Mouse (Mus musculus) limb, embryonic 14.5 days (tissue): ENCODE results near the gene Hist2h3c1. TPM values are rescaled to one million over a fixed set of nuclear protein-coding genes. Genes with fewer than 3 reads are reported as not detected.

Experiments used
- ATAC-seq: fragments of 200-750 bp; cut with Nextera tagmentation; 2 replicates; pipeline ENCODE4 v1.8.0; 2017; ENCODE audit warnings: low read depth, moderate number of reproducible peaks, moderate TSS enrichment; ENCODE audit not compliant: low FRiP score
- DNase-seq: peaks from one replicate; pipeline ENCODE4 v3.0.0-alpha.2; 2015; ENCODE audit warnings: low spot score
- H3K27ac ChIP-seq: fragments of 300-500 bp; sonication (generic); replicated peaks from 2 replicates; pipeline ENCODE4 v1.5.1; 2014; ENCODE audit warnings: low read depth, mild to moderate bottlenecking, low read length, moderate library complexity, mixed read lengths
- H3K27me3 ChIP-seq: fragments of 300-500 bp; sonication (generic); 2 replicates; pipeline ENCODE4 v1.6.1; 2014; ENCODE audit warnings: low read length, mixed read lengths; ENCODE audit not compliant: control insufficient read depth, insufficient read depth
- H3K36me3 ChIP-seq: fragments of 300-500 bp; sonication (generic); 2 replicates; pipeline ENCODE4 v1.6.1; 2014; ENCODE audit warnings: mild to moderate bottlenecking, low read length, moderate library complexity, mixed read lengths; ENCODE audit not compliant: control insufficient read depth, insufficient read depth
- H3K4me1 ChIP-seq: fragments of 300-500 bp; sonication (generic); 2 replicates; pipeline ENCODE4 v1.6.1; 2014; ENCODE audit warnings: antibody characterized with exemption, low read length, mixed read lengths; ENCODE audit not compliant: control insufficient read depth, insufficient read depth
- H3K4me2 ChIP-seq: fragments of 300-500 bp; sonication (generic); replicated peaks from 2 replicates; pipeline ENCODE4 v1.6.1; 2014; ENCODE audit warnings: low read depth, mild to moderate bottlenecking, low read length, moderate library complexity; ENCODE audit not compliant: severe bottlenecking
- H3K4me3 ChIP-seq: fragments of 300-500 bp; sonication (generic); replicated peaks from 2 replicates; pipeline ENCODE4 v1.5.1; 2014; ENCODE audit warnings: low read length
- H3K9ac ChIP-seq: fragments of 300-500 bp; sonication (generic); 2 replicates; pipeline ENCODE4 v1.6.1; 2014; ENCODE audit warnings: mild to moderate bottlenecking, low read depth, low read length, moderate library complexity; ENCODE audit not compliant: severe bottlenecking
- H3K9me3 ChIP-seq: fragments of 300-500 bp; sonication (generic); 2 replicates; pipeline ENCODE4 v1.6.1; 2016; ENCODE audit warnings: low read length; ENCODE audit not compliant: control insufficient read depth
- POLR2A ChIP-seq: fragments of 200-500 bp; IDR thresholded peaks from 2 replicates; pipeline ENCODE4 v1.8.0; 2012; ENCODE audit warnings: inconsistent platforms, mild to moderate bottlenecking, moderate library complexity, borderline replicate concordance; ENCODE audit not compliant: insufficient read depth, insufficient read length; ENCODE audit errors: extremely low read depth
- WGBS: fragments of 180-500 bp; shearing (Covaris S2); extraction: QIAGEN DNeasy Blood & Tissue Kit; methylation state at CpG from one replicate; pipeline ENCODE4 v1.1.7; 2014; 5-methylcytosine and 5-hydroxymethylcytosine counted together
- polyA plus RNA-seq, 2 experiments: library from polyadenylated mRNA; depleted of rRNA in 1 of 2; stranded (reverse) in 1 of 2; unstranded in 1 of 2; fragments of >200 nt; fragmentation: Nextera tagmentation in 1 of 2; extraction: Ambion mirVana in 1 of 2; gene quantifications; 2 replicates each; pipeline versions ENCODE4 v1.2.1 to v1.2.3; 2012 to 2014

Gene Hist2h3c1
- polyA plus RNA-seq, 2 experiments = 0.66 TPM; not detected in 1

DNA sequence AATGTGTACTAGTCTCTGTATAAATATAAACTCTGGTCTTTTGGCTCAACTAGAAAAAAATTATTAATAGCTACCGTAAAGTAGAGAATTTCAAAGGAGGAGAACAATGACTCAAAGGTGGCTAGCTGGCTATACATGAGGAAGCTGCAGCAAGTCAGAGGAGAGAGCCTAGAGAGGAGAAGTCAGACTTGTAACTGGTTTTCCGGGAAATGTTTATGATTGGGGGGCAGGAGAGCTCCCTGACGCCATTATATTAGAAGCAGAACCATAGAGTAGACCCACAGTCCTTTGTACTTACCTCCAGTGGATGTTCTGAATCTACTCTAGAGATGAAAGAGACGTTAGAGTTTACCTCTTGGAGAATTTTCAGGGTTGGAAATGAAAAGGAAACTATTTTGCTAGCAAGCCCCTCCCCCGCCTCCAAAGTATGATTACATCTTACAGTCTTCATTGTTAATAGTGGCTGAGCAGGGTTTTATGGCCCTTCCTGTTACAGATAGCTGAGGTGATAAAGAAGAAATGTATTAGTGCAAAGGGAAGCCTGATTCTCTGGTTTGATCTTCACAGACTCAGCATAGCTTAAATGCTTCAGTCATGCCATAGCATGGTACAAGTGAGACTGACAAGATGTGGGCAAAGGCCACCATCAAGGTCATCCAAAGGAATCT, 9.6 kb downstream of the Hist2h3c1 start:
- Histone ChIP-seq H3K9ac (no peak overlapping the region), H3K4me3 (no peak overlapping the region), H3K4me1 (peaks cover 5% of the 10 kb centered on the region; the same call in 1 of the 2 replicates), H3K27me3 (no peaks in the 10 kb centered on the region), H3K27ac (no peak overlapping the region), H3K36me3 (no peaks in the 10 kb centered on the region), H3K4me2 (no peak overlapping the region), H3K9me3 (no peaks in the 10 kb centered on the region)
- TF ChIP-seq POLR2A = no peak
- DNase-seq = no peak
- 57% methylated on average over 5 of the region's 5 CpGs for WGBS
- ATAC-seq = no peak

DNA sequence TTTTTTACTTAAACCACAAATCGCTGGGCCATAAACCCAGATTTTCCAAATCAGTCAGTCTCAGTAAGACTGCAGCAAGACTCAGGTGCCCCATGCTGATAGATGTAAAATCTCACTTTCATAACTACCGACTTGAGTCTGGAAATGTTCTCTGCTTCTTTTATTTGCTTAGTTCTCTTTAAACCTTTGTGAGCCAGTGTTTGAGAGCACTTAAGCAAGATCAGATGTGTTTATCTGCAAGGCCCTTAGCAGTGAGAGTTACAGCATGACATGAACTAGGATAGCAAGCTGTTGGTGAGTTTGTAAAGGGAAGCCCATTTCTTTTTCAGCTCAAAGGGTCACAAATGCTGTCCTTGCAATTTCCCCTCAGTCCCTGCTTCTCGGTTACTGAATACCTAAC, 10.7 kb downstream of the Hist2h3c1 start:
- no peaks in the 10 kb centered on the region for H3K9me3 ChIP-seq
- 0 out of 2 replicates have a peak overlapping the region, but pooled peaks have one; percentile 33 for H3K27ac ChIP-seq
- 45% methylated on average over 3 of the region's 3 CpGs for WGBS
- no peak overlapping the region for H3K4me3 ChIP-seq
- no peak overlapping the region for H3K9ac ChIP-seq
- no peak overlapping the region for H3K4me2 ChIP-seq
- peaks cover 12% of the 10 kb centered on the region for H3K4me1 ChIP-seq
- no peak for TF ChIP-seq POLR2A
- H3K36me3 ChIP-seq = no peaks in the 10 kb centered on the region
- H3K27me3 ChIP-seq = no peaks in the 10 kb centered on the region
- ATAC-seq (no peak), DNase-seq (no peak)

DNA sequence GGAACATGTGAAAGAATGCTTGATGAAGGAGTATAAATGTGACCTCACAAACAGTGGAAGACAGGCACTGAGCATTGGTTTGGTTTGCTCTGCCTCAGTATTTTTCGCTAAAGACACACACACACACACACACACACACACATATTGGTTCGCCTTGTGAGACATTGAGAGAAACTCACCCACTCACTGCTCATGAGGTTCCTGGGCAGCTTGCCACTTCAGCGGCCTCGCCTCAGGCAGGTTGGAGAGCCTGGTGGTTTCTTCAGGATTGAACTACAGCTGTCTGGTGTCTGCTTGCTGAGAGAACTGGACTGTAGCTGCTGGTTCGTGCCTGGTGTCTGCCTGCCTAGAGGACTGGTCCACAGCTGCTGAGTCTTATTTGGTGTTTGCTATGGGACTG, 13.7 kb downstream of the Hist2h3c1 start:
- peaks cover 22% of the 10 kb centered on the region for H3K4me1 ChIP-seq
- no peak overlapping the region for H3K9ac ChIP-seq
- no peak overlapping the region for H3K27ac ChIP-seq
- TF ChIP-seq POLR2A = no peak
- ATAC-seq (no peak), DNase-seq (no peak)
- WGBS = 88% methylated on average over 5 of the region's 5 CpGs
- no peaks in the 10 kb centered on the region for H3K36me3 ChIP-seq
- no peaks in the 10 kb centered on the region for H3K27me3 ChIP-seq
- H3K4me2 ChIP-seq = no peak overlapping the region
- H3K4me3 ChIP-seq = no peak overlapping the region
- no peaks in the 10 kb centered on the region for H3K9me3 ChIP-seq

DNA sequence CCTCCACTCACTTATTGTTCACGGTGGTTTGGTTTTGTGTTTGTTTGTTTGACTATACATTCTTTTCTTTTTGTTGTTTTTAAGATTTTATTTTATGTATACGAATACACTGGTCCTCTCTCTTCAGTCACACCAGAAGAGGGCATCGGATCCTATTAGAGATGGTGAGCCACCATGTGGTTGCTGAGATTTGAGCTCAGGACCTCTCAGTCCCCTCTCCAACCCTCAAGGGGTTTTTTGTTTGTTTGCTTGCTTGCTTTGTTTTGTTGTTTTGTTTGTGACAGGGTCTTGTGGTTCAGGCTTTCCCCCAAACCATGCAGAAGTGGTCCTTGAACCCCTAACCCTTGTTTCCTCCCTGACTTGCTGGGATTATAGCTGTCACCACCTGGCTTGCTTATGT, 15.1 kb downstream of the Hist2h3c1 start:
- H3K36me3 ChIP-seq = no peaks in the 10 kb centered on the region
- H3K9ac ChIP-seq = peak overlapping the region; percentile 72; the same call in 1 of the 2 replicates
- H3K27ac ChIP-seq = peak overlapping the region; percentile 98; the same call in 1 of the 2 replicates
- peaks cover 17% of the 10 kb centered on the region for H3K4me1 ChIP-seq
- peak overlapping the region; percentile 60; the same call in 1 of the 2 replicates for H3K4me3 ChIP-seq
- H3K4me2 ChIP-seq = peak overlapping the region; percentile 78
- H3K9me3 ChIP-seq = no peaks in the 10 kb centered on the region
- no peaks in the 10 kb centered on the region for H3K27me3 ChIP-seq
- TF ChIP-seq POLR2A = no peak
- ATAC-seq = no peak
- WGBS = 49% methylated on average over 3 of the region's 3 CpGs
- no peak for DNase-seq

DNA sequence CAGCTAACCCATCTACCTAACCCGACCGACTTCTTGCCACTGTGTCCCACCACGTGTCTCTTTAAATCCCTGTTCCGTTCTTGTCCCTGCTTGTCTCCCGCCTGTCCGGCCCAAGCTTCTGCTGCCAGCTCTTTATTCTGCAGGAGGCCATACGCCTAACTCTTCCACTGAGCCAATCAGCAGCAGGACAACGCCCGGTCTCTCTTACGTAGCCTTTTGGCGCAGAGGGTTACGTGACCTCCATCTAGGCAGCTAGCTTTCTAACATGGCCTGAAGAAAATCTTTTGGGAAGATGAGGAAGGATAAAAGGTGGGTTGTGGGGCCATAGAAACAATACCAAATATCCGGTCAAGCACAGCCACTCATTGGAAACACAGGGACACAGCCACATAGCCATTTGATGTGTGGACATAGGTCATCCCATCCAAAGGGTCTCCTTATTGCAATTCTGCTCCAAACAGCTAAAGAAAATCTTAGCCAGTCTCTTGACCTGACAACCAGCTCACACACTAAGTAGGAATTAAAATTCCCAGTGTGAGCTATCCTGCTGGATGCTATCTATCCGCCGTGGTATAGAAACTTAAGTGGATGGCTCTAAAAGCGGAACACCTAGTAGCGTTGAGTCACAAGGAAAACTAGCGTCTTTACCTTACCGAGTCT, 15.9 kb downstream of the Hist2h3c1 start:
- under 1% methylated on average over 19 of the region's 19 CpGs for WGBS
- TF ChIP-seq POLR2A = peak; percentile 12; the same call in 1 of the 2 replicates
- peak; percentile 68 for ATAC-seq
- Histone ChIP-seq H3K36me3 (no peaks in the 10 kb centered on the region), H3K4me2 (peak overlapping the region; percentile 78), H3K4me1 (peaks cover 17% of the 10 kb centered on the region), H3K9ac (peak overlapping the region; percentile 72), H3K27me3 (no peaks in the 10 kb centered on the region), H3K27ac (peak overlapping the region; percentile 98), H3K9me3 (no peaks in the 10 kb centered on the region), H3K4me3 (peak overlapping the region; percentile 60)
- peak; percentile 85 for DNase-seq
